Mouse (Mus musculus): ENCODE results near the gene Sulf2.

The Sulf2 gene

GRCm38 (mm10) chr2:166059684-166060423 lies 95.6 kb downstream of the Sulf2 start:
- DNase-seq (ENCODE audit: low read depth, low spot score) = peak; percentile 93

DNA sequence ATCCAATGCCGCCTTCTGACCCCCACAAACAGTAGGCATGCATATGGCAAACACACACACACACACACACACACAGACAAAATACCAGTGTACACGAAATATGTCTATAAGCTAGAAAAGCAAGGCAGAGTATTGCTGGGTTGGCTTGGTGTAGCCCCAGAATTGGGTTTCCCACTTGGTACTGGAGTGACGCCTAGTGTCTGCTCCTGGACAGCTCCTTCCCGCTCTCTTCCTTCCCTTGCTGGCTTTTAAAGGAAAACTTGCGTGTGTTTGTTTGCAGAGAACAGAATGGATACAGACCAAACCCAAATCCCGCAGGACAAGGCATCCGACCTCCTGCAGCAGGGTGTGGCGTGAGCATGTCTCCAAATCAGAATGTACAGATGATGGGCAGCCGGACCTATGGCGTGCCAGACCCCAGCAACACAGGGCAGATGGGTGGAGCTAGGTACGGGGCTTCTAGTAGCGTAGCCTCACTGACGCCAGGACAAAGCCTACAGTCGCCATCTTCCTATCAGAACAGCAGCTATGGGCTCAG lies 101.4 kb downstream of the Sulf2 start:
- DNase-seq (ENCODE audit: low read depth, low spot score) = no peak

DNA sequence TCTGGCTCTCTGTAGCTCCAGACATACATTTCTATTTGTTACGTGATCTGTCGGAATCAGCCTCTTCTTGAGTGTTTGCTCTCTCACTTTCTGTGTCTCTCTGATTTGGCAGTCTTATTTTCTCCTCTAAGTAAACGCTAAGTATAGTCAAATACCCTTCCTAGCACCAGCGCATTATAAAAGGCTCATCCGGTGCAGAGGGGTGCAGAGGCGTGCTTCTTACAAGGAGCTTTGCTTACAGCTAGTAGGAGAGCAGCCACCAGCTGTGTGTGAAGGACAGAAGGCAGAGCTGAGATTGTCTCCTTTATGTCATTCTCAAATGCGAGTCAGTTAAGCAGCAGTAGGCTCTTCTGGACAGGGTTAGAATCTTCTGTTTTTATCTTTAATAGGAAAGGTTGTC lies 103.5 kb downstream of the Sulf2 start:
- peak; percentile 89 for DNase-seq (ENCODE audit: low read depth, low spot score)

- DNase-seq (ENCODE audit: low read depth, low spot score) = no peak
Observed at GRCm38 (mm10) chr2:166051421-166051820, 104.0 kb downstream of the Sulf2 start.

DNA sequence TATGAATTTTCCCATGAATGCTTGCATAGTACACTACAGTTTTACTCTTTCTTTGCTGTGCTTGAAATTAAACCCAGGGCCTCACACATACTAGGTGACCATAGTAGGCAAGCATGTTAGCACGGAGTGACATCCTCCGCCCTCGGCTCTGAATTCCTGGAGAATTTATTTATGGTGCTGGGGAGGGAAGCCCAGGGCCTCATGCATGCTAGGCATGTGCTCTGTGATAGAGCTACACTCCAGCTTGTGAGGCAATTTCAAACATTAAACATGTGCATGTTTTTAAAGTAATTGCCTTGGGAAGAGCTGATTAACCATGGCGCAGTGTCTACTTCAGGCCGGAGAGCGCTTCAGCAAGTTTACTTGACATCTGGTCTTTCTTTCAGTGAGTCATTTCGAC lies 106.6 kb downstream of the Sulf2 start:
- no peak for DNase-seq (ENCODE audit: low read depth, low spot score)

- DNase-seq (ENCODE audit: low read depth, low spot score) = no peak
Observed at GRCm38 (mm10) chr2:166047931-166048330, 107.5 kb downstream of the Sulf2 start.

GRCm38 (mm10) chr2:166045549-166046501 lies 109.6 kb downstream of the Sulf2 start:
- DNase-seq (ENCODE audit: low read depth, low spot score) = no peak

- DNase-seq (ENCODE audit: low read depth, low spot score) = no peak
Observed at GRCm38 (mm10) chr2:166045006-166045405, 110.5 kb downstream of the Sulf2 start.

DNA sequence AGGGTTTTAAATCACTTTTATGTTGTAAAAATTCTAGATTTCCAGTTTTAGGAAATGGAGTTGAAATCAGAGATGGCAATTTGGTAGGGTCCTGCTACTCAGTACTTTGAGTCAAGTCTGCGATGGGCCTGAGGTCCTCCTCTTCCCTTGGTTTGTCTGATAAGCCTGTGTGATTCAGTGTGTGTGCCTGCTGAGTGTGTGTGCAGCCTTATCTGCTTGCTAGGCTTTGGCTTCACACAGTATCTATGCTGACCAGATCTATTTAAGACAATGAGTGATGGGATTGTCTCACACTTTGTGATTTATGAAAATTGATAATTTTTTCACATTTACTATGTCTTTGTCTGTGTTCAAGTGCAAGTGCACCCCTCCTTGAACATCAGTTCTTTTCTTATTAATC lies 112.9 kb downstream of the Sulf2 start:
- no peak for DNase-seq (ENCODE audit: low read depth, low spot score)

GRCm38 (mm10) chr2:166039681-166040080 lies 115.8 kb downstream of the Sulf2 start:
- DNase-seq (ENCODE audit: low read depth, low spot score) = no peak

GRCm38 (mm10) chr2:166035725-166036124 lies 119.7 kb downstream of the Sulf2 start:
- no peak for DNase-seq (ENCODE audit: low read depth, low spot score)

- no peak for DNase-seq (ENCODE audit: low read depth, low spot score)
Observed at GRCm38 (mm10) chr2:166034967-166035490, 120.4 kb downstream of the Sulf2 start.

GRCm38 (mm10) chr2:166032628-166033027 lies 122.8 kb downstream of the Sulf2 start:
- no peak for DNase-seq (ENCODE audit: low read depth, low spot score)

GRCm38 (mm10) chr2:166031120-166031929 lies 124.1 kb downstream of the Sulf2 start:
- DNase-seq (ENCODE audit: low read depth, low spot score) = peak; percentile 82

DNA sequence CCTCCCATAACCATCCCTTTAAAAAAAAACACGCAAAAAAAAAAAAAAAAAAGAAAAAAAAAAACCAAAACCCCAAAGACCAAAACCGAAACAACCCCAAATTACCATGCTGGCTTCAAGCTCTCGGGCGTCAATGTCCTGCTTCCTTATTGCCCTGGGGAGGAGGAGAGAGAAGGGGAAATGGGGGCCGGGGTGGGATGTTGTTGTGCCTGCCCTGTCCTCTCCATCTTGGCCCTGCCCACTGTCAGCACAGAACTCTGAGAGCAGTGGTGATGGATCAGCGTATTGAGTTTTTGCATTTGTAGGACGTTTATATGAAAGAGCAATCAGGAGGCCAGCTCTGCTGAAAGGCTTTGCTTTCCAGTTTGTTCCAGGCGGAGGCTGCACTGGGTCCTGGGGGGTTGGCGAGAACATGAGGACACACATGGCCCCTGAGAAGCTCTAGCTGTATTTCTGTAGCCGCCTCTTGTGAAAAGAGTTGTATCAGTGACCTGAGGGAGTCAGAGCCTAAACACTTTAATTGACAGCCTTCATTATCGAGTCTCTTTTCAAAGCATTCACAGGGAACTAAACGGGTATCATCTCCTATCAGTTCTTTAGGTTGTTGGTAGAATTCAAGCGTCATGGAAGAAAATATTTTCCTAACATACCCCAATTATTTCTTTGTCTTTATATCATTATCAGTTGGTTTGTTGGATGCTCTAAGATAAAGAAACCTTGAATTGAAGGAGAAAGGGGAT lies 125.0 kb downstream of the Sulf2 start:
- DNase-seq (ENCODE audit: low read depth, low spot score) = no peak

DNA sequence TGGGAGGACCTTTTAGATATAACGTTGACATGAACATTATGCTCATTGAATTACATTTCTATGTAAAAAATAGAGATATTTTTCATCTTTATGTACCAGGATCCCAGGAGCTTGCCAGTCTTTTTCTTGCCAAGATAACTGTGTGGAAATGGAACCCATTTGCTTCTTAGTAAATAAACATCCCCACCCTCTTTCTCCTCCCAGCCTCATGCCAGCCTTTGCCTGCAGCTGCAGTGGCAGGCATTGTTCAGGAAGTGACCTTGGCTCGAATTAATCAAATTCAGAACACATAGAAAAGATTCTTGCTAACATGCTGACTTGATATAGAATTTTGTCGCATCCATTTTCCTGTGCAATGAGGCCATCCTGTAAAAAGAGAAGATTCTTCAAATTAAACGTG lies 126.2 kb downstream of the Sulf2 start:
- DNase-seq (ENCODE audit: low read depth, low spot score) = no peak

DNA sequence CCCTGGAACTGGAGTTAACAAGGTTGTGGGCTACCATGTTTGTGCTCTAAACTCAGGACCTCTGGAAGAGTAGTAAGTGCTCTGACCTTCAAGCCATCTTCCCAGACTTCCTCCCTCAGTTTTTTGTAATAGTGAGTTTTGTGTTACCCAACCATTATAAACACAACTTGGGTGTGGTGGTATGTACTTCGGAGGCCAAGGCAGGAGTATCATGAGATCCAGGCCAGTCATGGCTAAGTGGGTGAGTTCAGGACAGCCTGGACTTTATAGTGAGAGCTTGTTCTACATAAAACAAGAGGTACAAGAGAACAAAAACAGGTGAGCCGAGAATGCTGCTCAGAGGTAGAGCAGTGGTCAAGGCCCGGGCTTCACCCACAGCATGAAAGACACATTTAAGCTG lies 127.6 kb downstream of the Sulf2 start:
- DNase-seq (ENCODE audit: low read depth, low spot score) = no peak

GRCm38 (mm10) chr2:166025943-166026342 lies 129.5 kb downstream of the Sulf2 start:
- DNase-seq (ENCODE audit: low read depth, low spot score) = no peak

DNA sequence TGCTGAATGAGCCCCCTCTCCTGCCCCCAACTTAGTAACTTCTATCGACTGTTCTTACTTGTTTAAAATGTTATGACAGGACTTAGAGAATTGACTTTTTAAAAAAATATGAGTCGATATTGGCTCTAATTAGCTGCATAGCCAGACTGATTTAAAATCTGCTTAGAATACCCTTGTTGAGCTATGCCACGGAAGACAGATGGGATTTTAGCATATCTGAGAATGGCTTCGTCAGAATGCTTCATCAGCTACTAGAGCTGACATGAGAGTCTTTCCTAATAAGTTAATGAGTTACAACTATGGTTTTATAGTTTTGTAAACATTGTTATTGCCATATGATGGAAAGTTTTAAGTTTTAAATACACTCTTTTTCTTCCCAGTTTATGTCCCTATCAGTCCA lies 130.8 kb downstream of the Sulf2 start:
- DNase-seq (ENCODE audit: low read depth, low spot score) = no peak

DNA sequence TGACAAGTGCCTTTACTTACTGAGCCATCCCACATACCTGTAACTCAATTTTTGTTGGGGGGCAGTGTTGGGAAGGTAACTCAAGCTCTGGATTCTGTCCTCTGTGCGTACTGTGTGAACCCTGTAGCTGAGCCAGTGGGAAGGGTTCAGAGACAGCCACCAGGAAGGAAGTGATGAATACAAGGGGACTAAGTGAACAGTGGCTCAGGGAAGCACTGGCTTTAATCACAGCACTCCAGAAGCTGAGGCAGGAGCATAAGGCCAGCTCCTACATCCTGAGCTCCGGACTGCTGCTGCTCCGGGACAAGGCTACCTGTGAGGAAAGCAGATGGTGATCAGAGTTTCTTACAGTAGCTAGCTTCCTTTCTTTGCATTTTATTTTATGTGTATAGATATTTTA lies 131.4 kb downstream of the Sulf2 start:
- no peak for DNase-seq (ENCODE audit: low read depth, low spot score)

Measured in telencephalon, adult 2 months (tissue).